Mouse (Mus musculus) megakaryocyte-erythroid progenitor cell, adult 5-6 weeks (primary cell): ENCODE data around the gene Tmem94. TPM values are rescaled to one million over a fixed set of nuclear protein-coding genes. Genes with fewer than 3 reads are reported as not detected.

Source experiments
- ATAC-seq: replicated peaks from 2 replicates; pipeline ENCODE4 v1.8.0; 2016; ENCODE audit warnings: mild to moderate bottlenecking, inconsistent platforms; ENCODE audit not compliant: severe bottlenecking, poor library complexity, low FRiP score, low TSS enrichment
- total RNA-seq, 2 experiments: library from RNA; stranded (forward) in 1 of 2; stranded (reverse) in 1 of 2; fragments of 200-1000, 215-1000 nt in 1 of 2; fragments of >200 nt in 1 of 2; fragmentation: Nextera tagmentation in 1 of 2; gene quantifications; 2 replicates each; pipeline ENCODE4 v1.2.3; 2014 to 2017

The Tmem94 gene
- total RNA-seq, 2 experiments from 2014 or later, result 15.1 to 29.0 TPM

- no peak for ATAC-seq
These were observed 535 bp upstream of the Tmem94 start for GRCm38 (mm10) chr11:115764698-115765097.

- peak; percentile 86 for ATAC-seq
These were observed 441 bp downstream of the Tmem94 start for GRCm38 (mm10) chr11:115765607-115766141.

GRCm38 (mm10) chr11:115766356-115766943, 1.2 kb downstream of the Tmem94 start:
- no peak for ATAC-seq

DNA sequence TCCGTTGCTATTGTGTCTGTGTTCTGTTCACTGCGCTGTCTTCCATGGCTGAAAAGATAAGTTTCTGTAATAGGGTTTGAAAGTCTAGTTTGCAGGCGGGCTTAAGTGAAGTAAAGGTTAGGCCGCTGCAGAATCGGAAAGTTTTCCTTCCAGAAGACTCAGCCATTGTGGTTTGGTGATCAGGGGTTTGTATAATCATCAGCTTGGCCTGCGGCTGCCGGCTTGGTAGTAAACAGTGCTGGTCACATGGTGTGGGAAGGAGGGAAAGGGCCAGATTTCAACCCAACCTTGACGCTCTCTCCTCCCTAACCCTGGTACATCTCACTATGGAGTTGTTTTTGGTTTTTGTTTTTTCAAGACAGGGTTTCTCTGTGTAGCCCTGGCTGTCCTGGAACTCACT, 1.7 kb downstream of the Tmem94 start:
- ATAC-seq, result no peak

DNA sequence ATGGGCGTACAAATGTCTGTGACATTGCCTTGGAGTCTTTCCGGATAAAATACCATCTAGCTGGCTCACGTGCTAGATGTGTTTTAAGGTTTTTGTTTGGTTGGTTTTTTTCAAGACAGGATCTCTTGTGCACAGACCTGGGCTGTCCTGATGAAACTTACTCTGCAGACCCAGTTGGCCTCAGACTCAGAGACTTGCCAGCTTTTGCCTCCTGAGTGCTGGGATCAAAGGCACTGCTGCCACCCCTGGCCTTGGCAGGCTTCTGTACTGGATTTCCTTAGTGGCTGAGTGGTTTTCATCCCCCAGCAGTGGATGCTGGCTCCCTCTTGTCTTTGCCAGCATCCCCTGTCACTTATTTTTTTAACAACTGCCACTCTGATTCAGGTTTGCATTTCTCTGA, 3.7 kb downstream of the Tmem94 start:
- ATAC-seq, result no peak

DNA sequence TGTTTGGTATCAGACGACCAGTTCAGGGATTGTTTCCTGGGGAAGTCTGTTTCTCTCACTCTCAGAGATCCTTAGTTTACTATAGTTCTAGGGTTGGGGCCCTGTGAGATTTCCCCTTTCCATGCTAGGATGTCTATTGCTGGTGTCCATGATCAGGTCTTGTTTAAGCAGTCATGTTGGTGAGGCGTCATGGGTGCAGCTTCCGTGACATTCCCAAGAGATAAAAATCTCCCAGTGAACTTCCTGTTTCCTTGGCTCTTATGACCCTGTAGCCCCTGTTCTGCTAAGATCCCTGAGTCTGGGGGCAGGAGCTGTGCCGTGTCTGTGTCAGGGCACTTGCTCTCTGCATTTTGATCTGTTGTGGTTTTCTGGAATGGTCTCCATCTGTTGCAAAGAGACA, 9.4 kb downstream of the Tmem94 start:
- ATAC-seq, result no peak

DNA sequence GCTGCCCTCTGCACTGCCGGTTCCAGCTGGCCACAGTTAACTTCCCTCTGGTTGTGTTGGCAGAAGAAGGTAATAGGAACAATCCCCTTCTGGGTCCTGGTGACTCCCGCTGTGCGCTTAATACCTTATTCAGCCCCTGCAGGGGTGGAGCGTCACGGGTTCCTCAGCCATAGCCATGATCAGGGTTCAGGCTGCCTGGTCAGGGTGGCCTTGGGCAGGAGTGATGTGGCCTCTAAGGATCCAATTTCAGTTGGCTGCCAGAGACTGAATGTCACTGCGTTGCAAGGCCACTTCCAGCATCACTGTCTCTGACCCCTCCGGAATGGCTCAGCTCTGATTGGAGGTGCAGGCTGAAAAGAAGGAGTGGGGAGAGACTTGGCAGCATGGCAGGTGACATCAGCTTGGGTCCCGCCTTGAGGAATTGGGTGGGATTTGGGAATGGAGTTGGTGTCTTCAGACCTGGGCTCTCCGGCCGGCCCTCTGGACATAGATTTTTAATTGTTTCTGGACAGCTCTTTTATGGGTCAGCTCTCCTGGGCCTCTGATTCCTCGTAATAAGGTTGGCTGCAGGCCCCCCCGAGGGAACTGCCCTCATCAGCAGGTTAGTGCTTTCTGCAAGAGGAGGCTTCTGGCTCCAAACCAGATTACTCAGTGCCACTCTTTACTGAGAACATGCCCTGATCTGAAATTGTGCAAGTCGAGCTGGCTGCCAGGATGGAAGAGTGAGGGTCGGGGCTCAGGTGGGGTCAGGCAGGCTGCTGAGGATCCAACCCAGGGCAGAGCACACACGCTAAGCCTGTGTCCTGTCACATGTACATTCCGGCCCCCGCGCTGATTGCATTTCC, 10.8 kb downstream of the Tmem94 start:
- ATAC-seq, result no peak

DNA sequence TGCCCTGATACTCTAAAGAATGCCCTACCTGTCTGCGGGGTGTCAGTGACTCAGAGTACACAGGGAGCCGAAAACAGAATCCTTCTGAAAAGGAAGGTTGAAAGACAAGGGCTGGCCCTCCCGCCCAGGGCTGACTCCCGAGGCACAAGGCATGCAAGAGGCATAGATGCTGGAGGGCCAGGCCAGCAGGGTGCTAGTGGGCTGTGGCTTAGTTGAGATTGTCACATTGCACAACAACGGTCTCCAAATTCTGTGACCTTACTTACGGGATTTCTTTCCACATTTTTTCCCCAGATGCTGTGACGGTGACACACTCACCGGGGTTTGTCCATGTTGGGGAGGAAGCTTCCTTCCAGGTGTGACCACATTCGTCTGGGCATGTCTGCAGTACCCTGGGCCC, 11.7 kb downstream of the Tmem94 start:
- ATAC-seq, result no peak

GRCm38 (mm10) chr11:115777487-115778335, 12.5 kb downstream of the Tmem94 start:
- ATAC-seq, result no peak

DNA sequence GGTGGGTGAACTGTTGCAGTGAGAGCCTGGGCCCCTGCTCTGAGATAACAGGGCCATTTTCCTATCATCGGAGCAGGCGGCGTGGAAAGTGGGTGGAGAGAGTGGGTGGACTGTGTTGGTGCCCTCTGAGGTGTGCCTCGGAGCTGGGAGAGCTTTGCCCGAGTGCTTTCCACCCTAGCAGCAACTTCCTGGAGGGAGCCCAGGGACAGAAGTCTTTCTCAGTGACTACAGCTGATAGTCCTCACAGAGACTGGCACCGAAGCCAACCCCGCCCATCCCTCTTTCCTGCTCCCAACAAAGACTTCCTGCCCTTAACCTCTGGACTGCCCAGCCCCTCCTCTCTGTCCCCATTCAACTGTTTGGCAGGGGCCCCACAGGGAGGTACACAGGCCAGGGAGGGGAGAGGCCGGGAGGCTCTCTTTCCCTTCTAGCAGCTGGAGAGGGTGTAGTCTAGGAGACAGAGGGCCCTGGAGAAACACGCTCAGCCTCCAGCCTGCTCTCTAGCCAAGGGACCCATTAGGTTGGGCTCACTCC, 13.9 kb downstream of the Tmem94 start:
- peak; percentile 83 for ATAC-seq

DNA sequence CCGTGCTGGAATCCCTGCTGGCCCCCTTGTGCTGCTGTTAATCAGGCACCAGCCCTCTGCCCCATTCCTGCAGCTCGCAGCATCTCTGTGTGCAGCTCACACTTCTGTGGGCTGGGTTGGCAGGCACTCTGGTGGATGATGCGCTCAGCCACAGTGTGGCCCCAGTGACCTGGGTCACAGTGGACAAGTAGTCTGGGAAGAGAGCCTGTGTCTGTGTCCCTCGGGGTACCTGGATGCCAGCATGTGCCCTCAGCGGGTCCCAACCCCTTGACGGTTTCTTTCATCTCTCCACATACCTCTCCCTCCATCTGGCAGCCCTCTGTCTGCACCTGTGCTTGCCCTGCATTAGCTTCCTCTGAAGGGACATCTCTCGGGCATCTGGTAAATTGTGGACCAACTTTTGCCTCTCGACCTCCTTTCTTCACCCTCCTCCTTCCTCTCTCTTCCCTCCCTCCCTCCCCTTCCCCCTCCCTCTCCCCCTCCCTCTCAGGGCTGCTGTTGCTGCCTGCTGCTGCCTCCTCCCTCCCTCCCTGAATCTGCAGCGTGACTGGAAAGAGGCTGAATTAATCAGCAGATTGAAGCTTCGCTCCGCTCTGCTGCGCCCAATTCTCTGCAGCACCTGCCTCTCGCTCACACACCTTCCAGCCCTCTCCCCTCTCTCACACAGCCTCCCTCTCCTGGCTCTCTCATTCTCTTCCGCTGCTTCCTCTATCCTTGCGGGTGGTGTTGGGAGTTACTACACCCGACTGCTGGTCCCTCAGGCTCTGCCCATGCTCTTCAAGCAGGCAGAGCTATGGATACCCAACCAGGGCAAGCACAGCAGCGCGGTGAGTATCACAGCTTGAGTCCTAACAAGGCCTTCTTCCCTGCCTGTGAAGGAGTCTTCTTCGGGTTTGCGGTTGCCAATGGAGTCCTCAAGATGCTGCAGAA, 15.2 kb downstream of the Tmem94 start:
- ATAC-seq, result no peak

DNA sequence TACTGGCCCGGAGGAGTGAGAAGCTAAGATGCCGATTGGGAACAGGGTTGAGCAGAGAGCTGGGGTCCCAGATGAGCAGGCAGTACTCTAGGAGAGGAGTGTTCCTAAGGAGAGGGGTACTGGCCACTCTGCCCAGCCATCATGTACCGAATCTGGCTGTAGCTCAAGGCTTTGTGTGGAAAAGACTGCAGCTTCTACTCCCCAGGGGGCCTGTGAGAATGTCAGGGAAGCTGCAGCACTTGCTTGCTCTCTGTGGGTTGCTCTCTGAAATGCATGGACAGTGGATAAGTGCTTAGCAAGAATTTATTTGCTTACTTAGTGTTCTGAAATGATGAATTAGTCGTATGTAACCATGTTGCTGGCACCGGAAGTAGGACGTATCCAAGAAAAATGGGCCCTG, 21.2 kb downstream of the Tmem94 start:
- ATAC-seq, result no peak

- no peak for ATAC-seq
These were observed 24.6 kb downstream of the Tmem94 start for GRCm38 (mm10) chr11:115789787-115790186.

- ATAC-seq, result no peak
These were observed 26.7 kb downstream of the Tmem94 start for GRCm38 (mm10) chr11:115791919-115792318.

- ATAC-seq, result no peak
These were observed 27.1 kb downstream of the Tmem94 start for GRCm38 (mm10) chr11:115792353-115792752.

- no peak for ATAC-seq
These were observed 31.7 kb downstream of the Tmem94 start for GRCm38 (mm10) chr11:115796898-115797297.

- no peak for ATAC-seq
These were observed 32.4 kb downstream of the Tmem94 start for GRCm38 (mm10) chr11:115797665-115798064.

DNA sequence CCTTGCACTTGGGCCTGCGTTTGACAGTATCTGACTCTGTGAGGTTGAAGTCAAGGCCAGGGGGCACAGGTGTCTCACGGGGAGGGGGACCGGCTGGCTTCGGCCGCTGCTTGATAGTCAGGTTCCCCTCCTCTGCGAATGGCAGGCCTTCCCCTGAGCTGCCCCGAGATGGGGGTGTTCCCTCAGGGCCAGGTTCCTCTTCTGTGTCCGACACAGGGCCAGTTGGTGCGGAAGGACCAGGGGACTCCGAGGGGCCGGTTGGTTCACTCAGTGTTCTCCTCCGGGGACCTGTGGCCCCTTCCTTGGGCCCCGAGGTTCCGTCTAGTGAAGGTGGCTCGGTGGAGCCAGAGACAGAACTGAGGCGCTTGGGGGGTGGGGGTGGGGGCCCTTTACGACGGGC, 35.7 kb downstream of the Tmem94 start:
- ATAC-seq, result no peak
